Mouse (Mus musculus) frontal cortex, adult 2 months (tissue): Measurements from ENCODE around the gene Itpr1. TPM values are rescaled to one million over a fixed set of nuclear protein-coding genes. Genes with fewer than 3 reads are reported as not detected.

Source experiments
- DNase-seq, 2 experiments: peaks; one replicate each; pipeline ENCODE4 v3.0.0; 2022; ENCODE audit warnings: low spot score in 1 of 2; ENCODE audit errors: extremely low spot score in 1 of 2
- polyA plus RNA-seq: library from polyadenylated mRNA; depleted of rRNA; stranded (reverse); fragments of >200 nt; gene quantifications from 2 replicates; pipeline ENCODE4 v1.2.3, GENCODE M21; 2012

The Itpr1 gene
- polyA plus RNA-seq, 1 experiment, result 128 TPM

GRCm38 (mm10) chr6:108213481-108214293, 791 bp downstream of the Itpr1 start:
- no peak for DNase-seq

GRCm38 (mm10) chr6:108214294-108214925, 1.5 kb downstream of the Itpr1 start:
- no peak for DNase-seq

- no peak for DNase-seq
These were observed 3.2 kb downstream of the Itpr1 start for GRCm38 (mm10) chr6:108216091-108216490.

GRCm38 (mm10) chr6:108216832-108217231, 3.9 kb downstream of the Itpr1 start:
- no peak for DNase-seq

- no peak for DNase-seq
These were observed 5.1 kb downstream of the Itpr1 start for GRCm38 (mm10) chr6:108217987-108218386.

- no peak for DNase-seq
These were observed 9.5 kb downstream of the Itpr1 start for GRCm38 (mm10) chr6:108222435-108222834.

- no peak for DNase-seq
These were observed 10.0 kb downstream of the Itpr1 start for GRCm38 (mm10) chr6:108222875-108223274.

GRCm38 (mm10) chr6:108224361-108224760, 11.5 kb downstream of the Itpr1 start:
- DNase-seq, result no peak

- DNase-seq, result no peak
These were observed 12.1 kb downstream of the Itpr1 start for GRCm38 (mm10) chr6:108225027-108225426.

- DNase-seq, result no peak
These were observed 13.3 kb downstream of the Itpr1 start for GRCm38 (mm10) chr6:108226230-108226629.

GRCm38 (mm10) chr6:108227461-108227860, 14.6 kb downstream of the Itpr1 start:
- no peak for DNase-seq

GRCm38 (mm10) chr6:108228048-108228447, 15.2 kb downstream of the Itpr1 start:
- DNase-seq, result no peak

GRCm38 (mm10) chr6:108228601-108229000, 15.7 kb downstream of the Itpr1 start:
- DNase-seq, result no peak

GRCm38 (mm10) chr6:108230608-108231007, 17.7 kb downstream of the Itpr1 start:
- no peak for DNase-seq

- no peak for DNase-seq
These were observed 19.2 kb downstream of the Itpr1 start for GRCm38 (mm10) chr6:108231892-108232710.

- DNase-seq, result no peak
These were observed 20.2 kb downstream of the Itpr1 start for GRCm38 (mm10) chr6:108233070-108233469.

- no peak for DNase-seq
These were observed 21.6 kb downstream of the Itpr1 start for GRCm38 (mm10) chr6:108234536-108234935.

- DNase-seq, result no peak
These were observed 22.8 kb downstream of the Itpr1 start for GRCm38 (mm10) chr6:108235680-108236123.

GRCm38 (mm10) chr6:108236411-108236921, 23.6 kb downstream of the Itpr1 start:
- DNase-seq, result no peak

GRCm38 (mm10) chr6:108236996-108237395, 24.1 kb downstream of the Itpr1 start:
- DNase-seq, result no peak

- DNase-seq, result no peak
These were observed 24.7 kb downstream of the Itpr1 start for GRCm38 (mm10) chr6:108237585-108237984.
